In genomic region chrX:48712846-48713245, GRCm38 (mm10) we compare ENCODE assay signal across 27 mouse cellular contexts. TPM values are rescaled to one million over a fixed set of nuclear protein-coding genes. Genes with fewer than 3 reads are reported as not detected.
"Had no signal": no experiment of that assay in that cellular context is flagged by ENCODE, and none has a peak within 500 bp of the region (broad histone marks: within the 10 kb centered on the region; RNA-seq: fewer than 3 reads in every experiment).

No protein-coding gene starts in this region.

- DNase-seq: kidney, adult 18-20 months; kidney, adult 9 months; kidney, postnatal 14 days; kidney, postnatal 4 days; liver; lung, adult 18-20 months; lung, postnatal 10 days; lung, postnatal 36 days; retina, postnatal 1 day; right cerebral cortex, postnatal 25 days; thymus, adult 18-20 months; thymus, postnatal 36 days had no signal

- ATAC-seq: liver, embryonic 12.5 days; midbrain, embryonic 13.5 days; midbrain, embryonic 16.5 days had no signal

RNA-seq across cellular contexts. Expression of gene Gpr119, which starts 38.6 kb away (rescaled TPM):
- total RNA-seq: layer of hippocampus, adult 18-20 months; layer of hippocampus, postnatal 25 days; left cerebral cortex, adult 18-20 months; left cerebral cortex, postnatal 25 days; neutrophil, adult 5-6 weeks had no signal
- polyA plus RNA-seq: kidney, embryonic 16.5 days; limb, embryonic 10.5 days; limb, embryonic 13.5 days; liver, embryonic 12.5 days; liver, embryonic 15.5 days; lung, embryonic 15.5 days; midbrain, embryonic 13.5 days; midbrain, embryonic 16.5 days; spleen, adult 2 months; testis, adult 2 months had no signal
